Mouse (Mus musculus) splenic B cell, adult 2 months (primary cell): ENCODE measurements around the gene Gm5148.
A peak's percentile ranks its signal among the peaks of the same experiment; 100 is the strongest.

Experiments
- DNase-seq: peaks from one replicate; pipeline ENCODE4 v3.0.0-alpha.2; 2011; ENCODE audit warnings: low read depth, low spot score
- H3K27me3 ChIP-seq: 2 replicates; pipeline ENCODE4 v1.6.1; 2012; ENCODE audit warnings: mild to moderate bottlenecking, low read length, moderate library complexity, mixed read lengths; ENCODE audit not compliant: control insufficient read depth, poor library complexity, insufficient read depth, severe bottlenecking
- H3K36me3 ChIP-seq: 2 replicates; pipeline ENCODE4 v1.6.1; 2012; ENCODE audit warnings: mild to moderate bottlenecking, low read length, moderate library complexity, mixed read lengths; ENCODE audit not compliant: control insufficient read depth, poor library complexity, insufficient read depth, severe bottlenecking

Gm5148 gene

GRCm38 (mm10) chr3:37724171-37724804 lies at the start of gene Gm5148:
TSS of gene Gm5148 (minus strand) at chr3:37724490.
- H3K36me3 ChIP-seq = no peaks in the 10 kb centered on the region
- H3K27me3 ChIP-seq = no peaks in the 10 kb centered on the region
- peak; percentile 45 for DNase-seq

- no peaks in the 10 kb centered on the region for H3K27me3 ChIP-seq
- DNase-seq = peak; percentile 37
- H3K36me3 ChIP-seq = no peaks in the 10 kb centered on the region
Observed at GRCm38 (mm10) chr3:37770951-37771350, 46.7 kb upstream of the Gm5148 start.

- Histone ChIP-seq H3K27me3 (no peaks in the 10 kb centered on the region), H3K36me3 (no peaks in the 10 kb centered on the region)
- peak; percentile 51 for DNase-seq
Observed at GRCm38 (mm10) chr3:37769268-37769756, 45.0 kb upstream of the Gm5148 start.

- no peak for DNase-seq
- Histone ChIP-seq H3K36me3 (no peaks in the 10 kb centered on the region), H3K27me3 (no peaks in the 10 kb centered on the region)
Observed at GRCm38 (mm10) chr3:37767147-37768015, 43.1 kb upstream of the Gm5148 start.

GRCm38 (mm10) chr3:37766628-37767027 lies 42.3 kb upstream of the Gm5148 start:
- no peaks in the 10 kb centered on the region for H3K27me3 ChIP-seq
- DNase-seq = no peak
- no peaks in the 10 kb centered on the region for H3K36me3 ChIP-seq

GRCm38 (mm10) chr3:37765971-37766370 lies 41.7 kb upstream of the Gm5148 start:
- Histone ChIP-seq H3K36me3 (no peaks in the 10 kb centered on the region), H3K27me3 (no peaks in the 10 kb centered on the region)
- no peak for DNase-seq

- no peaks in the 10 kb centered on the region for H3K36me3 ChIP-seq
- DNase-seq = no peak
- no peaks in the 10 kb centered on the region for H3K27me3 ChIP-seq
Observed at GRCm38 (mm10) chr3:37765275-37765674, 41.0 kb upstream of the Gm5148 start.

- Histone ChIP-seq H3K27me3 (no peaks in the 10 kb centered on the region), H3K36me3 (no peaks in the 10 kb centered on the region)
- DNase-seq = no peak
Observed at GRCm38 (mm10) chr3:37762303-37762702, 38.0 kb upstream of the Gm5148 start.

GRCm38 (mm10) chr3:37761741-37762140 lies 37.5 kb upstream of the Gm5148 start:
- no peak for DNase-seq
- Histone ChIP-seq H3K36me3 (no peaks in the 10 kb centered on the region), H3K27me3 (no peaks in the 10 kb centered on the region)

GRCm38 (mm10) chr3:37760866-37761265 lies 36.6 kb upstream of the Gm5148 start:
- H3K27me3 ChIP-seq = no peaks in the 10 kb centered on the region
- H3K36me3 ChIP-seq = no peaks in the 10 kb centered on the region
- DNase-seq = peak; percentile 20

GRCm38 (mm10) chr3:37758611-37759322 lies 34.5 kb upstream of the Gm5148 start:
- no peak for DNase-seq
- Histone ChIP-seq H3K27me3 (no peaks in the 10 kb centered on the region), H3K36me3 (no peaks in the 10 kb centered on the region)

- Histone ChIP-seq H3K36me3 (no peaks in the 10 kb centered on the region), H3K27me3 (no peaks in the 10 kb centered on the region)
- DNase-seq = peak; percentile 63
Observed at GRCm38 (mm10) chr3:37758124-37758523, 33.8 kb upstream of the Gm5148 start.

GRCm38 (mm10) chr3:37757613-37758012 lies 33.3 kb upstream of the Gm5148 start:
- DNase-seq = no peak
- Histone ChIP-seq H3K27me3 (no peaks in the 10 kb centered on the region), H3K36me3 (no peaks in the 10 kb centered on the region)

- no peaks in the 10 kb centered on the region for H3K27me3 ChIP-seq
- no peak for DNase-seq
- H3K36me3 ChIP-seq = no peaks in the 10 kb centered on the region
Observed at GRCm38 (mm10) chr3:37756005-37756404, 31.7 kb upstream of the Gm5148 start.

- no peak for DNase-seq
- Histone ChIP-seq H3K36me3 (no peaks in the 10 kb centered on the region), H3K27me3 (no peaks in the 10 kb centered on the region)
Observed at GRCm38 (mm10) chr3:37754639-37755038, 30.3 kb upstream of the Gm5148 start.
